Mouse (Mus musculus) thymus, adult 2 months (tissue): ENCODE results near the gene Dtd1.

Experiments used
- CTCF ChIP-seq: fragments of 200-500 bp; IDR thresholded peaks from 2 replicates; pipeline ENCODE4 v1.5.1; 2012; ENCODE audit warnings: mild to moderate bottlenecking, control low read depth, low read length, moderate library complexity, borderline replicate concordance; ENCODE audit not compliant: control insufficient read depth, poor library complexity, insufficient read depth; ENCODE audit errors: extremely low read depth
- POLR2A ChIP-seq: fragments of 200-500 bp; IDR thresholded peaks from 2 replicates; pipeline ENCODE4 v1.6.1; 2012; ENCODE audit warnings: mild to moderate bottlenecking, low read length, control low read depth, moderate library complexity; ENCODE audit not compliant: control insufficient read depth, poor library complexity, insufficient read depth; ENCODE audit errors: extremely low read depth

DNA sequence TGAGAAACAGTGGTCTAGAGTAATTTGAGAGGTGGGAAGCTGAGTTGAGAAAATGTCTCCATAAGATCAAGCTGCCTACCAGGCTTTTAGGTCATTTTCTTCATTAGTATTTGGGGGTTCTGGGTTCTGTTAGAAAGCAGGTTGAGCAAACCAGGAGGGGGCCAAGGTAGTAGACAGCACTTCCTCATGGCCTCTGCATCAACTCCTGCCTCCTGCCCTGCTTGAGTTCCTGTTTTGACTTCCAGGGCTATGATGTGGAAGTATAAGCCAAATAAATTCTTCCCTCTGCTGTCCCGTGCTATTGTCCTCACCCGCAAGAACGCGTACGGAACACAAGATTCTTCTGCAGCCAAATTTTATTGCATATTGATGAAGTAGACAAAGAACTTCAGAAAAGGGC lies 165.5 kb downstream of the Dtd1 start:
- TF ChIP-seq CTCF (no peak), POLR2A (no peak)
